Mouse (Mus musculus): ENCODE results near the gene Ccna1. TPM values are rescaled to one million over a fixed set of nuclear protein-coding genes. Genes with fewer than 3 reads are reported as not detected.

Gene Ccna1
- polyA plus RNA-seq, 1 experiment from 2014 or later = 0.86 TPM

DNA sequence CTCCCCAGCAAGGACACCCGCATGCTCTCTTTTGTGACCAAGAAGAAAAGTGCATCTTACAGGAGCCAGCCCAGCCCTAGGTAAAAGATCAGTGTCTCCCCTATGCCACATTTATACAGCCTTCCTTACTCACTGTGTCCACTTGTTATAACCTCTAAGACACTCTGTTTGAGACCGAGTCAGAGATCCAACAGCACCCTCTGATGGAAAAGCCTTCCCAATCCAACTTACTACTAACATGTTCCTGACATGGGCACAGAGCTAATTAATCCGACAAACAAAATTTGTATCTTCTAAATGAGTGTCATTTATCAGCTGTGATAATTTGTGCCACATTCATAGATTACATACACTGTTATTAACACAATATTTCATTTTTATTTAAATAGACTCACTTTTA lies 29.8 kb downstream of the Ccna1 start:
- no peaks in the 10 kb centered on the region for H3K36me3 ChIP-seq (ENCODE audit: control insufficient read depth, insufficient read depth)
- TF ChIP-seq CTCF (IDR thresholded peaks at IDR 0.05; ENCODE audit: low read depth) = peak; percentile 12; the same call in 1 of the 2 replicates
- H3K27ac ChIP-seq (ENCODE audit: low read depth, low read length) = no peak overlapping the region
- no peak overlapping the region for H3K4me2 ChIP-seq (replicated peaks; ENCODE audit: low read depth)
- no peaks in the 10 kb centered on the region for H3K27me3 ChIP-seq (replicated peaks; ENCODE audit: control insufficient read depth, insufficient read depth, low read length)
- no peak for ATAC-seq
- H3K9ac ChIP-seq (ENCODE audit: low read depth, low read length) = no peak overlapping the region
- WGBS = 69% methylated on average over 3 of the region's 3 CpGs
- no peak overlapping the region for H3K4me3 ChIP-seq (ENCODE audit: low read depth, low read length)
- no peaks in the 10 kb centered on the region for H3K4me1 ChIP-seq (replicated peaks; ENCODE audit: control insufficient read depth, insufficient read depth, low read length)
- no peaks in the 10 kb centered on the region for H3K9me3 ChIP-seq (ENCODE audit: control insufficient read depth)

DNA sequence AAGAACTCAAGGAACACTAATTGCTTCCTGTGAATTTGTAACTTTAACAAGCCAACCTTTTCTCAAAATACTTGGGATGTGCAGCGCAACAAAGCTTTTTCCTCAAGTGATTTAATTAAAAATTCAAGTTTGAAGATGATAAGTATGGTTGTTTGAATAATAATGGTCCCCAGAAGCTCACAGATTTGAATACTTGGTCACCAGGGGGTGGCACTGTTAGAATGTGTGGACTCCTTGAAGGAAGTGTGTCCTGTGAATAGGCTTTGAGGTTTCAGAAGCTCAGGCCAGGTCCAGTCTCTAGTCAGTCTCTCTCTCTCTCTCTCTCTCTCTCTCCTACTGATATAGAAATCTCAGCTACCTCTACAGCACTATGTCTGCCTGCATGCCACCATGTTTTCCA lies 32.0 kb downstream of the Ccna1 start:
- Histone ChIP-seq H3K9me3 (ENCODE audit: control insufficient read depth) (no peaks in the 10 kb centered on the region), H3K9ac (ENCODE audit: low read depth, low read length) (no peak overlapping the region), H3K4me2 (replicated peaks; ENCODE audit: low read depth) (no peak overlapping the region), H3K27me3 (replicated peaks; ENCODE audit: control insufficient read depth, insufficient read depth, low read length) (no peaks in the 10 kb centered on the region), H3K4me1 (replicated peaks; ENCODE audit: control insufficient read depth, insufficient read depth, low read length) (no peaks in the 10 kb centered on the region), H3K36me3 (ENCODE audit: control insufficient read depth, insufficient read depth) (no peaks in the 10 kb centered on the region), H3K27ac (ENCODE audit: low read depth, low read length) (no peak overlapping the region), H3K4me3 (ENCODE audit: low read depth, low read length) (no peak overlapping the region)
- 91% methylated on average over 1 of the region's 1 CpGs for WGBS
- peak; percentile 26; the same call in 1 of the 2 replicates for TF ChIP-seq CTCF (IDR thresholded peaks at IDR 0.05; ENCODE audit: low read depth)
- no peak for ATAC-seq

DNA sequence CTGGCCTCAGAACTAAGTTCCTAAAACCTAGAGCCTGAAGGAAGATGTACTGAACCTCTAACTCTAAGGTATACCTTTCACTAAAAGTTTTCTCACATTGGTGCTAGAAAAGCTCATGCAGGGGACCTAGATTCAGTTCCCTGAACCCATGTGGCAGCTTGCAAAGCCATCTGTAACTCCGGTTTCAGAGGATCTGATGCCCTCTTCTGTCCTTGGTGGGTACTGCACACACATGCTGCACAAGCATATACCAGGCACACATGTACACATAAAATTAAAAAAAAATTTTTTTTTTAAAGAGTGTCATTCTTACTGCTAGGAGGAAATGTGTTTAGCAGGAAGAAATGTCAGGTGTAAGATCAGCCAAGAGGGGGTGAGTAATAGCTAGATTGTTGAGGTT lies 33.1 kb downstream of the Ccna1 start:
- Histone ChIP-seq H3K36me3 (ENCODE audit: control insufficient read depth, insufficient read depth) (no peaks in the 10 kb centered on the region), H3K4me1 (replicated peaks; ENCODE audit: control insufficient read depth, insufficient read depth, low read length) (no peaks in the 10 kb centered on the region), H3K27ac (ENCODE audit: low read depth, low read length) (no peak overlapping the region), H3K9ac (ENCODE audit: low read depth, low read length) (no peak overlapping the region), H3K4me2 (replicated peaks; ENCODE audit: low read depth) (no peak overlapping the region), H3K27me3 (replicated peaks; ENCODE audit: control insufficient read depth, insufficient read depth, low read length) (no peaks in the 10 kb centered on the region), H3K4me3 (ENCODE audit: low read depth, low read length) (no peak overlapping the region), H3K9me3 (ENCODE audit: control insufficient read depth) (no peaks in the 10 kb centered on the region)
- TF ChIP-seq CTCF (IDR thresholded peaks at IDR 0.05; ENCODE audit: low read depth) = no peak
- WGBS = 88% methylated on average over 1 of the region's 1 CpGs
- no peak for ATAC-seq

DNA sequence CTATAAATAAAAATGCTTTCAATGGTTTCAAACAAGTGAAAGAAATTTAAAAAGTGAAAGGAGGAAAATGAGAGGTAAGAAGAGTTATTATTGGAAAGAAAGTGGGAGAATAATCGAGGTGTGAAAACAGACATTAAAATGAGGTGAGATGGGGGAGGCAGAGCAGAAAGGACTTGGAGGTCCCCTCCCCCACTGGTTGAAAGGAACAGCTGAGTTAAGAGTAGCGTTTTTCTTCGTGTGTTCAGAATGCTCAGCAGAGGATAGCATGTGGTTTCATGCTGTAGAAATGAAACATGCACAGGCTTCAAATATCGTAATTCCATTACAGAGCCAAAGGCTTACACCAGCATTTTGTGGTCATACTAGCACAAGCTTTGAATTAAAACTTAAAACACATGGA lies 42.8 kb downstream of the Ccna1 start:
- no peak overlapping the region for H3K27ac ChIP-seq (ENCODE audit: low read depth, low read length)
- WGBS = 76% methylated on average over 4 of the region's 4 CpGs
- H3K9ac ChIP-seq (ENCODE audit: low read depth, low read length) = no peak overlapping the region
- no peaks in the 10 kb centered on the region for H3K9me3 ChIP-seq (ENCODE audit: control insufficient read depth)
- no peak for ATAC-seq
- no peaks in the 10 kb centered on the region for H3K36me3 ChIP-seq (ENCODE audit: control insufficient read depth, insufficient read depth)
- H3K4me2 ChIP-seq (replicated peaks; ENCODE audit: low read depth) = no peak overlapping the region
- no peak for TF ChIP-seq CTCF (IDR thresholded peaks at IDR 0.05; ENCODE audit: low read depth)
- H3K27me3 ChIP-seq (replicated peaks; ENCODE audit: control insufficient read depth, insufficient read depth, low read length) = no peaks in the 10 kb centered on the region
- no peak overlapping the region for H3K4me3 ChIP-seq (ENCODE audit: low read depth, low read length)
- H3K4me1 ChIP-seq (replicated peaks; ENCODE audit: control insufficient read depth, insufficient read depth, low read length) = no peaks in the 10 kb centered on the region

DNA sequence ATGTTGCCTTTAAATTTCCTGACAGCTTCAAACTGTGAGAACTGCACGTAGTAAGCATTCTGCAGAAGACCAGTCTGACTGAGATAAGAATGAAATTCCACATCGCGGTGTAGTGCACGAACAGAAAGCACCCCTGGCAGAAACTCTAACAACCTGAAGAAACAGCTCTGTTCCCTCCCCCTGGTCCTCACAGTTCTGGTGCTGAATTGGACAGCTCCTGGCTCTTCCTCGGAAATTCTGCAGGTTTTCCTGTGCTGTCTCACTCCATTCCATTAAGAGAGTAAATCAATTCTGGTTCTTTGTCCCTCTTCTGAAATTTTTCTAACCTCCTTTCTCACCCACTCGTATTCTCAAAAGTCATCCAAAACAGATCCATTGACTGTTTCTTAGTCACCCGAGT lies 43.6 kb downstream of the Ccna1 start:
- no peak overlapping the region for H3K9ac ChIP-seq (ENCODE audit: low read depth, low read length)
- no peak overlapping the region for H3K4me2 ChIP-seq (replicated peaks; ENCODE audit: low read depth)
- no peaks in the 10 kb centered on the region for H3K9me3 ChIP-seq (ENCODE audit: control insufficient read depth)
- no peak overlapping the region for H3K4me3 ChIP-seq (ENCODE audit: low read depth, low read length)
- H3K4me1 ChIP-seq (replicated peaks; ENCODE audit: control insufficient read depth, insufficient read depth, low read length) = no peaks in the 10 kb centered on the region
- ATAC-seq = no peak
- no peaks in the 10 kb centered on the region for H3K27me3 ChIP-seq (replicated peaks; ENCODE audit: control insufficient read depth, insufficient read depth, low read length)
- WGBS = 20% methylated on average over 7 of the region's 7 CpGs
- no peaks in the 10 kb centered on the region for H3K36me3 ChIP-seq (ENCODE audit: control insufficient read depth, insufficient read depth)
- H3K27ac ChIP-seq (ENCODE audit: low read depth, low read length) = no peak overlapping the region
- TF ChIP-seq CTCF (IDR thresholded peaks at IDR 0.05; ENCODE audit: low read depth) = no peak

DNA sequence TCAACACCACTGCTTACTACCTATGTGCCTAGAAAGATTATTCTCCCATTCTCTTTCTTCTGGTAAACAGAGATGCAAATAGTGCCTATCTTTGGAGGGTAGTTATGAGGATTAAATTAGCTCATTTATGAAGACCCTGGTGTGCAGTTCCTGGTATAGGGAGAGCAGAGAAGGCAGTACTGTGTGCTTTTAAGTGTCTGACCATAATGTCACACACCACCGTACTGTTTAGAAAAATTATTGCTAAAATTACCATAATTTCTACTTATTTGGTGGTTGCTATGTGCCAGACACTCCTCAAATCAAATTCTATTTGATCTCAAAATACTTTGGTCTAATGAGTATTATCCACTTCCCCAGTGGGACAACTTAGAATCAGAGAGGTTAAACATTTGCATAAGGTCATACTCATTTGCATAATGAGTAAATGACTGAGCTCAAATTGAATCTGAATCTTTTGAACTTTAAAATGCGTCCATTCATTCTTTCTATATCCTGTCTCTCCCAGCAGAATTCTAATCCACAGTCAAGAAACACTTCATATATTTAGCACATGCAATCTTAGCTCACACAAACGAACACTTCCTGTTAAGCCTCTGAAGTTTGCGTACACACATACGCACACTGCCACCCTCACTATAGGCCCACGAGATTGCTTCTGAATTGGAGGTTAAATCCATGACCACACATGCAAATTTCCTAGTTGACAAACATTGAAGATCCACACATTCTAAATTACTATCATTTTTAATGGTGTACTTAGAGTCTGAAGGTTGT lies 46.1 kb downstream of the Ccna1 start:
- Histone ChIP-seq H3K27me3 (replicated peaks; ENCODE audit: control insufficient read depth, insufficient read depth, low read length) (no peaks in the 10 kb centered on the region), H3K9me3 (ENCODE audit: control insufficient read depth) (no peaks in the 10 kb centered on the region), H3K9ac (ENCODE audit: low read depth, low read length) (no peak overlapping the region), H3K27ac (ENCODE audit: low read depth, low read length) (no peak overlapping the region), H3K36me3 (ENCODE audit: control insufficient read depth, insufficient read depth) (no peaks in the 10 kb centered on the region), H3K4me3 (ENCODE audit: low read depth, low read length) (no peak overlapping the region), H3K4me2 (replicated peaks; ENCODE audit: low read depth) (no peak overlapping the region), H3K4me1 (replicated peaks; ENCODE audit: control insufficient read depth, insufficient read depth, low read length) (no peaks in the 10 kb centered on the region)
- 69% methylated on average over 6 of the region's 6 CpGs for WGBS
- TF ChIP-seq CTCF (IDR thresholded peaks at IDR 0.05; ENCODE audit: low read depth) = no peak
- ATAC-seq = no peak

All from intestine, postnatal 0 days (tissue).